Mouse (Mus musculus) cerebellum, postnatal 10 days (tissue): ENCODE results near the gene Tas2r118.
A peak's percentile ranks its signal among the peaks of the same experiment; 100 is the strongest.

Experiments
- DNase-seq, 2 experiments: peaks; one replicate each; pipeline ENCODE4 v3.0.0; 2021; ENCODE audit warnings: mixed read lengths in 2 of 2

Gene Tas2r118

DNA sequence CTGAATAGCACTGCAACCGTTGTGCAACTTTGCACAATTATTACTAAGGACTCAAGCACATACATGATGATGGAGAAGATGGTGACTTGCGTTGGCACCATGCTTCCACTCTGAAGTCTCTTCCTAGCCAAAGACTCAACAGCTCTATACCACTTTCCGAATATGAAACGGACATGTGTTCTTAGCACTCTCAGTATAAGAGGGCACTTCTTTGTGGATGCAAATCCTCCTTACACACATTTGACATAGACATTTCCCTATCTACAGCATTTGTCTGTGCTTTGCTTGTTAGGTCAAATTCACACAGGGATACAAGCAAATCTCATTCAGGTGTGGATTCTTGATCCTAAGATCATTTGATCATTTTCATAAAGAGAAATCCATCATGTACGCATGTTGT, at the start of gene Tas2r118:
Gene Tas2r118 (minus strand): TSS at position 101 of the 400 bp plus-strand sequence.
- DNase-seq, result no peak

DNA sequence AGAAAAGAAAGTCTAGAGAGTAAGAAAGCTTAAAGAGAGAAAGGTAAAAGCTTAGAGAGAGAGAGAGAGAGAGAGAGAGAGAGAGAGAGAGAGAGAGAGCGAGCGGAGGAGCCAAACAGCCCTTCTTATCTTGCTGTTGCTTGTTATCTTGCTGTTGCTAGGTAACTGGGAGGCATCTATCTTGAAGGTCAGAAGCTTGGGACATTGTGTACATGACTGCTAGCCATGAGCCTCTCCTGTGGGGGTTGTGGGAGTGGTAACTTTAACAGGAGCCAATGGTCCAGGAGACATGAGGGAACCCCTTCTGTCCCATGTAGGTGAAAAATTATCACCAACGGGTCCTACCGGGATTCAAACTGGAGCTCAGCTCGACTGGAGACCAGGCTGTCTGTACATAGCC, 48.5 kb upstream of the Tas2r118 start:
- no peak for DNase-seq

DNA sequence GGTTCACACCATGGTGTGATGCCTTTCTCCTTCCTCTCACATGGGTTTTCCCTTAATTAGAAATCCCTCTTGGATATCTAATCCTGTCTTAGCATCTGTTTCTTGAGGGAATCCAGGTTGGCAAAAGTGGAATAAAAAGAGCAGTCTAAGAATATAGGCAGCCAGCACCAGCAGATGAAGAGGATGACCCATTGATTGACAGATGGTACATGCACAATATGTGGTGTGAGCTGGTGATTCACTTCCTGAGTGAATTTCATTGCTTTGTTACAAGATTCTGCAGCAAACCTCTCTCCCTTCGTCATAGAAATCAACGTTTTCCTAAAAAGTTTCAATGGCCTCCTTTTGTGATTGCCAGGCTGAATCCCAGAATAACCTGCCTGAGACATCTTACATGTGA, 23.4 kb upstream of the Tas2r118 start:
- peak in 1 of 2 experiments; percentile 4 for DNase-seq

GRCm38 (mm10) chr6:23990687-23991387, 21.0 kb upstream of the Tas2r118 start:
- DNase-seq, result no peak

DNA sequence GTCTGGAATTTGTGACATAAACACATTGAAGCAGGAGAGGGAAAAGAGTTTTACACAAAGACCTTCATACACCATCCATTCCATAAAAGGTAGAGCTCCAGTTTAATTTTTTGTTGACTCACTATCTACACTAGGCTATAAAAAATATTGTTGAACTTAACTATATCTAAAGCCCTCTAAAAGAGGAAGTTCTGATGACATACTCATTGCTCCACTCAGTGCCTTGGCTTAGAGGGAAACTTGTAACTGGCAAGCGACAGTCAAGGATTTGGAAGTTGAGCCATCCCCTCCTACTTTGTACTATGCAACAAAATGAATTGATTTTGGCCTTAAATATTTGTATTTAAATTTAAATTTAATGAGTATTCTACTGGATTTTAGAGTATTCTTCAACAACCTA, 16.4 kb upstream of the Tas2r118 start:
- DNase-seq, result no peak

DNA sequence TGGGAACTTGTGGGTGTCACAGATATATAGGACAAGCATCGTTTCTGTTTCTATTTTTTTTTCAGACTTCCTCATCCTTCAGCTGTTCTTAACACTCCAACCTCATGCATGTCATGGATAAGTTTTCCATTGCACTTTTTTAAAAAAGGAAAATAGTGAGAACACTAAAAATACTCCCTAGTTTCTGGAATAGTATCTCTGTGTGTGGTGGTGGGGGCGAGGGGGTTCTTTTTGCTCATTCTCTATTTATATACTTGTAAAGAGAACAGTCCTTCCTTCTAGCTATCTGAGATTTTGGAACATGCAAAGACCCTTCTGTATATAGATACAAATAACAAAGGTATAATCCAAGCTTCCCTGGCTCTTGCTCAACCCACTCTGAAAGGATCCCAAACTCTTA, 2.9 kb downstream of the Tas2r118 start:
- DNase-seq, result no peak

DNA sequence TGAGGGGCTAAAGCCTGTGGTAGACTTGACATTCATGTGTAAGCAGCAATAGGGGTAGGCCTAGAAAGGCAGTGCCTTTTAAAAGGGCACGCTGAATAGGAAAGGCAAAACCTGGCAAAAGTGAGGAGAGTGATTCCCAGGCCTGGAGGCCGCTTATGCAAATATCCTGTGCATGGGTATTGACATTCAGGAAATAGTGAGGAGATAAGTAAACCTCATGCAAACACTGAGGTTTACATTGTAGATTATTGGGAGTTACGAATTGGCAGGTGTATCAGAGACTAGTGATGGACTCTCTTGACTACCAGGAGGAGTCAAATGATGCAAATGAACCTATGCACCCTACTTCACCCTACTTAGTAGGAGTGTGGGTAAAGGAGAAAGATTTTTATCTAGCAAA, 3.9 kb downstream of the Tas2r118 start:
- no peak for DNase-seq

- no peak for DNase-seq
Measured at GRCm38 (mm10) chr6:23963741-23964140, 6.1 kb downstream of the Tas2r118 start.

- peak; percentile 8 to 14 for DNase-seq
Measured at GRCm38 (mm10) chr6:23940776-23941175, 29.1 kb downstream of the Tas2r118 start.

DNA sequence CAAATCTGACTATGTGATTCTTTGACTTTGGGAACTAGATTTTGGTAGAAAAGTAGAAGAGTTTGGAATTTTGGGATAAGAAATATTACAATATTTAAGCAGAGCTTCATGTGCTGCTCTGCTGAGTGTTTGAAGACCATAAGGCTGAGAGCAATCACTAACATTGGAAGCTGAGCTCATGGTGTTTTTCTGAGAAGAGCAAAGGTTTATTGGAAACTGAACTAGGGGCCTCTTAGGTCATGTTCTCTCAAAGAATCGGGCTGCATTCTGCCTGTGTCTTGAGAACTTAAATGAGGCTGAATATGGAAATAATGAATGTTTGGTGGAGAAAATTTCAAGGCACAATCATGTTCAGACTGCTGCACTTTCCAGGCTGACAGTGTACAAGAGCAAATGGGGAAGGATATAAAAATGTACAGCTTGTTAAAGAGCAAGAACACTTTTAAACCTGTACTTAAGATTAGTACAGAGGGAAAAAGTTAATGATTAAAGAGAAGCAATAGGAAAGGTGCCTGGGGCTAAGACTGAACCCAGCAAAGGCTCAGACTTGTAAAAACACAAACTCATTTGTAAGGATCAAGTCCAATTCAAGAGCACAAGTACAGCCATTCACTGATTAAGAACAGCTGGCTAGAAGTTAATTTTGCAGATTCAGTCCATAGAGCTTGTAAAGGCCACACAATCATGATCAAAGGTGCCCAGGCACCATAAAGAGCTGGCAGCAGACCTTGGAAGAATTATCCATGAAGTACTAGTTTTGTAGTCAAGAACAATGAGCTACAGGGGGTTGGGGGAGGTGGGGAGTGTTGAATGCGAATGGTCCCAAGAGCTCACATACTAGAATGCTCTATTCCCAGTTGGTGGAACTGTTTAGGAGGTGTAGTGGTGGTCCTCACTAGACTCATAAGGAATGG, 31.0 kb downstream of the Tas2r118 start:
- no peak for DNase-seq

- DNase-seq, result no peak
Measured at GRCm38 (mm10) chr6:23936414-23936813, 33.4 kb downstream of the Tas2r118 start.

DNA sequence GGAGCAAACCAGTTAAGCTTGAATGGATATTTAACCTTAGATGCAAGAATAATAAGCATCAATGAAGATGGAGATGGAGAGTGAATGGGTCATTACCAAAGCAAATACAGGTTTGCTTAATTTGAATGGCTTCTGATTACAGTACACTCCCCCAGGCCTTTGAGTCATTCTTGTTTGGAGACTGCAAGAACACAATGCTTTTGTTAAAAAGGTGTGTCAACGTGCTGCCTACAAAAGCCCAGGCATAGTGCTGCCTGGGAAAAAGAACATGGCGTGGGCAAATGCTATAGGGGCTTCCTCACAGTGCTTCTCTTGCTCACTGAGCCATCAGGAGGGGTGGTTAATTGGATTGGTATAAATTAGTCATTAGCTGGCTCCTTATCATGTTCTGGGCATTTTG, 46.1 kb downstream of the Tas2r118 start:
- no peak for DNase-seq
